Mouse (Mus musculus): Measurements from ENCODE around the gene Capza3. TPM values are rescaled to one million over a fixed set of nuclear protein-coding genes. Genes with fewer than 3 reads are reported as not detected.

Gene Capza3
- total RNA-seq (2014; rRNA removed) (not detected in 2 replicates), polyA plus RNA-seq (2015; fragmentation: Nextera tagmentation; extraction: Ambion mirVana) (not detected in 2 replicates)

GRCm38 (mm10) chr6:140040952-140041351 is at the start of gene Capza3:
Gene Capza3 (plus strand): TSS chr6:140041252.
- DNase-seq (no peak), ATAC-seq (no peak)
- H3K36me3 ChIP-seq (ENCODE audit: insufficient read depth), result no peaks in the 10 kb centered on the region
- no peaks in the 10 kb centered on the region for H3K27me3 ChIP-seq (ENCODE audit: insufficient read depth, low read length)
- H3K9ac ChIP-seq, result no peak within 1 kb of the TSS
- TF ChIP-seq CTCF (IDR thresholded peaks at IDR 0.05; ENCODE audit: low read depth), result no peak
- H3K4me3 ChIP-seq (ENCODE audit: low read depth, low read length), result no peak within 1 kb of the TSS
- H3K4me2 ChIP-seq (ENCODE audit: low read depth), result no peak within 1 kb of the TSS
- no peaks in the 10 kb centered on the region for H3K9me3 ChIP-seq (ENCODE audit: low read length)
- WGBS, result 95% methylated on average over 7 of the region's 7 CpGs
- no peaks in the 10 kb centered on the region for H3K4me1 ChIP-seq (ENCODE audit: insufficient read depth)
- H3K27ac ChIP-seq (ENCODE audit: low read depth, low read length), result no peak within 1 kb of the TSS

- Histone ChIP-seq H3K27ac (ENCODE audit: low read depth, low read length) (no peak overlapping the region), H3K4me3 (ENCODE audit: low read depth, low read length) (no peak overlapping the region), H3K27me3 (ENCODE audit: insufficient read depth, low read length) (no peaks in the 10 kb centered on the region), H3K4me2 (ENCODE audit: low read depth) (no peak overlapping the region), H3K36me3 (ENCODE audit: insufficient read depth) (no peaks in the 10 kb centered on the region), H3K4me1 (ENCODE audit: insufficient read depth) (no peaks in the 10 kb centered on the region), H3K9me3 (ENCODE audit: low read length) (no peaks in the 10 kb centered on the region), H3K9ac (no peak overlapping the region)
- no peak for ATAC-seq
- TF ChIP-seq CTCF (IDR thresholded peaks at IDR 0.05; ENCODE audit: low read depth), result no peak
- 78% methylated on average over 3 of the region's 3 CpGs for WGBS
- DNase-seq, result no peak
Measured at GRCm38 (mm10) chr6:140005181-140005580, 35.9 kb upstream of the Capza3 start.

GRCm38 (mm10) chr6:140024404-140024803 is 16.6 kb upstream of the Capza3 start:
- no peak for DNase-seq
- 84% methylated on average over 7 of the region's 7 CpGs for WGBS
- Histone ChIP-seq H3K4me1 (ENCODE audit: insufficient read depth) (no peaks in the 10 kb centered on the region), H3K4me2 (ENCODE audit: low read depth) (no peak overlapping the region), H3K9me3 (ENCODE audit: low read length) (no peaks in the 10 kb centered on the region), H3K36me3 (ENCODE audit: insufficient read depth) (no peaks in the 10 kb centered on the region), H3K9ac (no peak overlapping the region), H3K27me3 (ENCODE audit: insufficient read depth, low read length) (no peaks in the 10 kb centered on the region), H3K27ac (ENCODE audit: low read depth, low read length) (no peak overlapping the region), H3K4me3 (ENCODE audit: low read depth, low read length) (no peak overlapping the region)
- TF ChIP-seq CTCF (IDR thresholded peaks at IDR 0.05; ENCODE audit: low read depth), result no peak
- no peak for ATAC-seq

GRCm38 (mm10) chr6:140041357-140041756 is 305 bp downstream of the Capza3 start, which contains the start of gene Plcz1:
Gene Plcz1 (minus strand): TSS chr6:140041457.
- 95% methylated on average over 5 of the region's 5 CpGs for WGBS
- Histone ChIP-seq H3K4me2 (ENCODE audit: low read depth) (no peak within 1 kb of the TSS), H3K9me3 (ENCODE audit: low read length) (no peaks in the 10 kb centered on the region), H3K4me1 (ENCODE audit: insufficient read depth) (no peaks in the 10 kb centered on the region), H3K36me3 (ENCODE audit: insufficient read depth) (no peaks in the 10 kb centered on the region), H3K4me3 (ENCODE audit: low read depth, low read length) (no peak within 1 kb of the TSS), H3K9ac (no peak within 1 kb of the TSS), H3K27ac (ENCODE audit: low read depth, low read length) (no peak within 1 kb of the TSS), H3K27me3 (ENCODE audit: insufficient read depth, low read length) (no peaks in the 10 kb centered on the region)
- no peak for DNase-seq
- no peak for TF ChIP-seq CTCF (IDR thresholded peaks at IDR 0.05; ENCODE audit: low read depth)
- ATAC-seq, result no peak

GRCm38 (mm10) chr6:140051476-140051875 is 10.4 kb downstream of the Capza3 start:
- Histone ChIP-seq H3K27ac (ENCODE audit: low read depth, low read length) (no peak overlapping the region), H3K9ac (no peak overlapping the region), H3K4me2 (ENCODE audit: low read depth) (no peak overlapping the region), H3K4me3 (ENCODE audit: low read depth, low read length) (no peak overlapping the region), H3K4me1 (ENCODE audit: insufficient read depth) (no peaks in the 10 kb centered on the region), H3K27me3 (ENCODE audit: insufficient read depth, low read length) (no peaks in the 10 kb centered on the region), H3K36me3 (ENCODE audit: insufficient read depth) (no peaks in the 10 kb centered on the region), H3K9me3 (ENCODE audit: low read length) (no peaks in the 10 kb centered on the region)
- 89% methylated on average over 5 of the region's 5 CpGs for WGBS
- DNase-seq, result no peak
- no peak for ATAC-seq
- no peak for TF ChIP-seq CTCF (IDR thresholded peaks at IDR 0.05; ENCODE audit: low read depth)

GRCm38 (mm10) chr6:140054271-140054928 is 13.3 kb downstream of the Capza3 start:
- H3K4me2 ChIP-seq (ENCODE audit: low read depth), result no peak overlapping the region
- whole genome bisulfite sequencing, result 69% methylated on average over 5 of the region's 5 CpGs
- H3K4me1 ChIP-seq (ENCODE audit: insufficient read depth), result no peaks in the 10 kb centered on the region
- DNase-seq, result no peak
- H3K27ac ChIP-seq (ENCODE audit: low read depth, low read length), result no peak overlapping the region
- no peak; the same call in 1 of the 2 replicates for ATAC-seq
- H3K27me3 ChIP-seq (ENCODE audit: insufficient read depth, low read length), result no peaks in the 10 kb centered on the region
- no peak for TF ChIP-seq CTCF (IDR thresholded peaks at IDR 0.05; ENCODE audit: low read depth)
- no peaks in the 10 kb centered on the region for H3K36me3 ChIP-seq (ENCODE audit: insufficient read depth)
- H3K9ac ChIP-seq, result no peak overlapping the region
- H3K4me3 ChIP-seq (ENCODE audit: low read depth, low read length), result no peak overlapping the region
- H3K9me3 ChIP-seq (ENCODE audit: low read length), result no peaks in the 10 kb centered on the region

- H3K36me3 ChIP-seq (ENCODE audit: insufficient read depth), result no peaks in the 10 kb centered on the region
- H3K9ac ChIP-seq, result no peak overlapping the region
- no peak overlapping the region for H3K4me3 ChIP-seq (ENCODE audit: low read depth, low read length)
- peak; percentile 32 for DNase-seq
- H3K4me2 ChIP-seq (ENCODE audit: low read depth), result no peak overlapping the region
- H3K27me3 ChIP-seq (ENCODE audit: insufficient read depth, low read length), result no peaks in the 10 kb centered on the region
- peak overlapping the region; percentile 35; the same call in 1 of the 2 replicates for H3K27ac ChIP-seq (ENCODE audit: low read depth, low read length)
- WGBS, result 68% methylated on average over 8 of the region's 8 CpGs
- H3K9me3 ChIP-seq (ENCODE audit: low read length), result no peaks in the 10 kb centered on the region
- no peaks in the 10 kb centered on the region for H3K4me1 ChIP-seq (ENCODE audit: insufficient read depth)
- peak; percentile 70 for ATAC-seq
- no peak for TF ChIP-seq CTCF (IDR thresholded peaks at IDR 0.05; ENCODE audit: low read depth)
Measured at GRCm38 (mm10) chr6:140069177-140069576, 28.1 kb downstream of the Capza3 start.
